Mouse (Mus musculus) frontal cortex, adult (tissue): Measurements from ENCODE around the gene Plcd4.
"Not testable (repeated sequence)": the region's sequence is repeated elsewhere in the genome, so short reads cannot be mapped to it uniquely, and the experiment has no call there.

ENCODE experiments used
- ATAC-seq: cut with Nextera tagmentation; 2 replicates; pipeline ENCODE4 v1.9.2; 2017; ENCODE audit warnings: mild to moderate bottlenecking, moderate library complexity, mixed read lengths; ENCODE audit not compliant: low TSS enrichment

Gene Plcd4

DNA sequence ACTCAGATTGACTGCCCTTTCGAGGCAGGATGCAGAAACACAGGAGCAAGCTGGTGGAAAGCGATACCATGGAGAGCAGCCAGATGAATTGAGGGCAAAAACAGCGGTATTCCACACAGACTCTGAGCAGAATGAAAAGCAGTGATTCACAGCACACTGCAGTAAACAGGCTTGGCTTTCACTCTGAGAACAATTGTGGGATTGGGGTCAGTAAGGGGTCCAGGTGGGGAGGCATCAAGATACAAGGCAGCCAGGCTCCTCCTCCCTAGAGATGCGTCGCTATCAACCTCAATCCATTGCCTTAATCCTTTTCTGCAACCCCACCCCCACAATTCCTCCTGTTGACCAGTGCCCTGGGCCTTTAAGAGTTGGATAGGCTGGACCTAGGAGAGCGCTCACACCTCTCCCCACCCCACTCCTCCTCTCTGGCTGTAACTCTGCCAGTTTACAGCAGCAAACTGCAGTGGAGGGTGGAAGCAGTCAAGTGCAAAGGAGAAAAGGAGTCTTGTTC, at the start of gene Plcd4:
Gene Plcd4, plus strand, starts transcription at position 438 of the 511 bp plus-strand sequence.
- ATAC-seq = peak; percentile 90

DNA sequence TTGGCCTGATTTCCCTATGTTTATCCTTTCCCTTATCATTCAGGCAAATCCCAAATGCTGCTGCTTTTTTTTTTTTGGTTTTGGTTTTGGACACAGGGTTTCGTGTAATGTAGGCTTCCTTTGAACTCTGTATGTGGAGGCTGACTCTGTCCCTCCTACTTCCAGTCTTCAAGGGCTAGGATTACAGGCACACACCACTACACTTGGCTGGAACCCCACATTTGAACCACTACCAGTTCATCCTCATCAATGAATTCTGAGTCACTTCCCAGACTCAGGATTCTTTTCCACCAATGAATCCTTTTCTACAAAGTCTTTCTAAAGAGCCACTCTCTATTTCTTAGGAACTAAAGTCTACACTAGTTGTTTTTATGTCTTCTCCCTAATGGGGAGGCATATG, 41.6 kb upstream of the Plcd4 start:
- ATAC-seq = no peak

DNA sequence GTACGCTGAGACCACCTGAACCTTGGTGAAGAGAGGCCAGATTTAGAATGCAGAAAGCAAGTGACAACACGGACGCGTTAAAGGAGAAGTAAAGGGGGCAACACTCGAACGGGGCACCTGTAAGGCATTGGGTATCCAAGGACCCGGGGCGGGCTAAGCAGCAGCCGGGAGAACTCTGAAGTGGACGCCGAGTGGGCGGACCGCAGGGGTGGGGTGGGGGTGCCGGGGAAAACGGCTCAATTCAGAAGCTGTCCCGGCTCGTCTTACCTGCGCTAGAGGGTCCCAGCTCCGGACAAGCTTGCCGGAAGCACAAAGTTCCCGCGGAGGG, 37.3 kb upstream of the Plcd4 start:
- ATAC-seq = peak; percentile 34

DNA sequence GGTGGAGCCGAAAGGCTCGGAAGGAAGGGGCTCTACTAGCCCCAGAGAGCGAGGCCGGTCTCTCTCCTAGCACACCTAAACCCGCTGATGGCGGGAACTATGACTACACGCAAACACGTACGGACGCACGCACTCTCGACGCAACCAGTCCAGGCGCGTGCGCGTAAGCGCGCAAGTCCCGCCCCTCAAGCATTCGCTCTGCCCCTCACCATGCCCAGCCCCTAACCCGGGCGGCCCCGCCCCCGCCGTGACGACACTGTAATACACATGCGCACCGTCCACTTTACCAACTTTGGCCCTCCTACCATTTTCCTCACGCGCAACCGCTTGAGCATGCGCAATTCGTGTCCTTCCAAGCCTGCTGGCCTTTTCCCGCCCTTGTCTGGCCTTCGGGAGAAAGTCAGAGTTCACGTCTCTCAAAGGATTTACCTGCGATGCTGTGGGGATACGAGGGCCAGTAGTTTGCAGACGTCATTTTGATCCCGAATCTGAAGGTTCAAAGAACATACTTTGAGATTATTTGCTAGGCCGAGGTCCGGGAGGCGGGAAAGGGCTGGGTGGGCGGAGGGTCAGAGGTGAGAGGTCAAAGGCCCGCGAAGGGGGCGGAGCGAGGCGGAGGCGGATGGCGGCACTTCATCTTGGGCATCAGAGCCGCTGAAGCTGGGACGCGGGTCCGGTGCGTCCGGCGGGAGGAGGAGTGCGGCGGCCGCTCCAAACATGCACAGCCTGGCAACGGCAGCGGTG, 36.8 kb upstream of the Plcd4 start, which contains the start of gene Cnot9:
Gene Cnot9, plus strand, starts transcription at position 338 of the 744 bp plus-strand sequence.
- peak; percentile 98 for ATAC-seq

DNA sequence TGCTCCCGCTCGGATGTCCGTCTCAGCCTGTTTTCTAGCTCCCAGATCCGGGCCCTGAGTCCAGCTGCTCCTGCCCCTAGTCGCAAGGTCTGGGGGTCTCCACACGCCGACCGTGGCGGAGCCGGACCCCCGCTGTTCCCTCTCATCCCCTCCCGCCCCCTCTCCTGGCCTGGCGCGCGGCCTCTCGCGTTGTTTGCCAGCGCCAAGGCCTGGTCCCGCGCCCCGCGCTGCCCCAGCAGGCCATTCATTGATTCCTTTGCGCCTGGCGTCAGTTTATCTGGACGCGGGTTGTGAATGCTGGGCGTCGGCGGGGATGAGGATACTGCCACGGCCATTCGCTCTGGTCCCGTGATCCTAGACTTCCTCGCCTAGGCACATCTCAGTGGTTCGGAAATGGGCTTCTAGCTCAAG, 36.2 kb upstream of the Plcd4 start:
- peak; percentile 29; the same call in 1 of the 2 replicates for ATAC-seq

DNA sequence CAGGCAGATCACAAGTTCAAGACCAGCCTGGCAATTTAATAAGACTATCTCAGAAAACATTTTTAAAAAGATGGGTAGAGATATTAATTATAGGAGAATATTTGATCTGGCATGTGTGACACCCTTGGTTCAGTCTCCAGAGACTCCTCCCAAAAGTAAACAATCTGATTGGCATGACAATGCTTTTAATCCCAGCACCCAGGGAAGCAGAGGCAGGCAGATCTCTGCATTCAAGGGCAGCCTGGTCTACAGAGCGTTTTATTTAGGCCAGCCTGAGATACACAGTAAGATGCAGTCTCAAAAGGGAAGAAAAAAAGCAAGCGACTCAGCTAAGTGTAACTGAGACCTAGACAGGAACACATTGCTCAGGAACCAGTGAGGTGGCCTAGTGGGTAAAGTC, 34.9 kb upstream of the Plcd4 start:
- no peak for ATAC-seq

DNA sequence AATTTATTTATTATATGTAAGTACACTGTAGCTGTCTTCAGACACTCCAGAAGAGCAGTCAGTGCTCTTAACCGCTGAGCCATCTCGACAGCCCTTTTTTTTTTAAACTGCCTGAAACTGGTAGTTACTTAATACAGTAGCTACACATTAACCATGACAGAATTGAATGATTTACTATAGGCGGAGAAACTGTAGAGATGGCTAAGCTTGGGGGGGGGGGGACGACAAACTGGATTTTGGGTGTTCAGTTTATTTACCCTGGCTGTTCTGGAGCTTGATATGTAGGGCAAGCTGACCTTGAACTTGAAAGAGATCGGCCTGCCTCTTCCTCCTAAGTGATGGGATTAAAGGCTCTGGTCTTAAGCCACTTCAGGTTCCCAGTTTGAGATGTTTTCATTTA, 31.4 kb upstream of the Plcd4 start:
- no peak for ATAC-seq

DNA sequence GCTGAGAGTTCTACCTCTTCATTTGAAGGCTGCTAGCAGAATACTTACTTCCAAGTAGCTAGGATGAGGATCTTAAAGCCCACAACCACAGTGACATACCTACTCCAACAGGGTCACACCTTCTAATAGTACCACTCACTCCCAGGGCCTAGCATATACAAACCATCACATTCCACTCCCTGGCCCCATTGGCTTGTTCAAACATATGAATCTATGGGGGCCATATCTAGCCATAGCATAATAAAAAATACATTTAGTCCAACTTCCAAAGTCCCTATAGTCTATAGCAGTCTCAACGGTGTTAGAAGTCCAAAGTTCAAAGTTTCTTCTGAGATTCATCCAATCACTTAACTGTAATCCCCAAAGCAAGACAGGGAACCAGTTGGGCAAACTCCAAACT, 29.7 kb upstream of the Plcd4 start:
- not testable (repeated sequence) for ATAC-seq

DNA sequence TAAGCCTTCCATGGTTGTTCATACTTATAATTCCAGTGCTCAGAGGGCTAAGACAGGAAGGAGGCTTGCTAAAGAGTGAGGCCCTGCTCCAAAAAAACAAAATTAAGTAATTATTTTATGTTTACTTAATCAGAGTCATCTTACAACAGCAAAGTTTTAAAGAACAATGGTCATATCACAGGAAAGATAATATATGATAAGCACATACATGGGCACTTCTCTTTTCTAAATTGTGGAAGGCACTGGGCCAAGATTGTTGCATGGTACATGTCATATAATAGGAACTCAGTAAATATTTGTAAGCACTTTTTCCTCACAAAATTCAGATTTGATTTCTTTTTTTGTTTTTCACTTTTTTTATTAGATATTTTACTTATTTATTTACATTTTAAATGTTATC, 22.8 kb upstream of the Plcd4 start:
- no peak for ATAC-seq

DNA sequence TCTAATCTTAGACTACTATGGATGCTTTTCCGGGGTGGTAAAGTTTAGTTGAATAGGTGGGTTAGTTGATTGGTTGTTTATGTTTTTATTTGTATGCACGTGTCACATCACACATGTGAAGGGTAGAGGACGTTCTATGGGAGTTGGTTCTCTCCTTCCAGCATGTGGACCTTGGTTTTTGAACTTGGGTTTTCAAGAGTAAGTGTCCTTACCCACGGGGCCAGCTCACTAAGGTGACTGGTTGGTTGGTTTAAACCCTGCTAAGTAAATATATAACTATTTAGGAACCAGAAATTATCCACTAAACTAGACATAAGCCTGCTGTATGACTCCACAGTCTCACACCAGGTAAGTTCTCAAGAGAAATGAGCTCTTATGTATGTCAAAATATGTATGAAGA, 17.9 kb upstream of the Plcd4 start:
- no peak for ATAC-seq

DNA sequence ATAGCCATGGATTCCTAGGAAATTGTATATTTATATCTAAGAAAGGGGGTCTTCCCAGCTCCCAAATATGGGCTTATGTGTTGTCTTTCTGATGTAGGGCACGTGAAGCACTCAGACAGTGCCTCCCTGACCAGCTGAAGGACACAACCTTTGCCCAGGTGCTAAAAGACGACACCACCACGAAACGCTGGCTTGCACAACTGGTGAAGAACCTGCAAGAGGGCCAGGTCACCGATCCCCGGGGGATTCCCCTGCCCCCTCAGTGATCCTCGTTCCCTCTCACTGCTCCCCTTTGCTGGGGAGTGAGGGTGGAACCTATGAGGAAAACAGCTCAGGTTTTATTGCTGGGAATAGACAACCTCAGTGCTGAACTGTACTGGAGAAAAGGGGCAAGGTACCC, 14.1 kb upstream of the Plcd4 start:
- no peak for ATAC-seq

DNA sequence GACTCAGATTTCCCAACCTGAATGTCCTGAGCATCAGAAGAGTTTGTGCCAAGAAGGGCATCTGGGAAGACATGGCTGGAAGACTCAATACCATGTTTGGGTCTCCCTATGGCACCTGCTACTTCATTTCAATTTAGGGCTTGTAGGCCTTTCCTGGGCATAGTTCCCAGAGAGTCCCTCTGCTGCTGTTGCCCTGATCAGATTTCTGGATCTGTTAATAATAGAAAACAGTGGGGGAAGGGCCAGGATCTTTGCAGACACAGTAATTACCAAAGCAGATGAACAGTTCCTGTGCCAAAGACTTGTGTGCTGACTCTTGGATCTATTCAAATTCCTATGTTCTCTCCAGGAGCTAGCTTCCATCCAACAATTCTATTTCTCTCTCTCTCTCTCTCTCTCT, 4.0 kb upstream of the Plcd4 start:
- no peak for ATAC-seq

DNA sequence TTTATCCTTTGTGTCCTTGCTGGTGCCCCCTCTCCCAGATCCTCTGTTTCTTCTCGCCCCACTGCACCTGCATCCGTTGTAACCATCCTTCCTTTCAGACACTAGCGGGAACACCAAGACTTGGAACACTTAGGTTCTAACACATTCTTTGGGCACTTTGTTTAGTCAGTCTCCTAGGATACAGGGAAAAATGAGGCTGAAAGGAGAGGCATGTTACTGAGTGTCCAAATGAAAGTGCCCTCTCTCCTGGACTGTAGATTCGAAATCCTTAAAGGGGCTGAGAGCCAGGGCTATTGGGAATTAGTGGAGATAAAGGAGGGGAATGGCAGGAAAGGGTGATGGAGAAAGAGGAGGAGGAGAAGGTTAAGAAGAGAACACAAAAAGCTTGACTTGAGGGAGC, 1.5 kb downstream of the Plcd4 start, which contains the start of gene Usp37:
Gene Usp37, minus strand, starts transcription at position 101 of the 400 bp plus-strand sequence.
- ATAC-seq = no peak

DNA sequence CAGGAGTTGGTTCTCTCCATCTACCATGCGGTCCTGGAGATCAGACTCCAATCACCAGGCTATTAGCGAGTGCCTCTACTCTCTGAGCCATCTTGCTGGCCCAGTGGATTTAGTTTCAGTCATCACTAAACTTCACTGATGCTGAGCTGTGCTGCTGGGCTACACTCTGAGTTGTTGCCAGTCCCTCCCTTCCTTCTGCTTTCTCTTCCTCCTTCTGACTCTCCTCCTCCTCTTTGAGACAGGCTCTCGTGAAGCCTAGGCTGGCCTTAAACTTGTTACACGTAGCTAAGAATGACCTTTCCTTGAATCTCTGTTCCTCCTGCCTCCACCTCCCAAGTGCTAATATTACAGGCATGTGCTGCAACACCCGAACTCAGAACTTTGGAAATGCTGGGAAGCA, 16.4 kb downstream of the Plcd4 start:
- no peak for ATAC-seq

DNA sequence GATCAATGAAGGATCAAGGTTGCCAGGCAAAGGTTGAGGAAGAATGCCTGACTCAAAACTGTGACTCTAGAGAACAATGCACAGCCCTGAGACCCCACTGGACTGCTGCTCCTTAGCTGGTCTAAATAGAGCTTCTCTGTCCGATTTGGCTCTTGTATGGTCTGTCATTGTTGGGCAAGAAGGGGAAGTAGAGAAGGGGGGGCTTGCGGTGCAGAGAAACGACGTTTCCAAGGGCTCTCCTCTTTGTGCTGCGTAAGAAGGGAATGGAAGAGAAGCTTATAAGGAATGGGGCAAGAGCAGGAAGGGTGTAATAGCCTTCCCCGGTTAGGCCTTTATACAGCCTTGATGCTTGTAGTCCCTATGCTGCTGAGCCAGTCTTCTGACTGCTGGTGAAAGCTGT, 23.1 kb downstream of the Plcd4 start:
- no peak for ATAC-seq

DNA sequence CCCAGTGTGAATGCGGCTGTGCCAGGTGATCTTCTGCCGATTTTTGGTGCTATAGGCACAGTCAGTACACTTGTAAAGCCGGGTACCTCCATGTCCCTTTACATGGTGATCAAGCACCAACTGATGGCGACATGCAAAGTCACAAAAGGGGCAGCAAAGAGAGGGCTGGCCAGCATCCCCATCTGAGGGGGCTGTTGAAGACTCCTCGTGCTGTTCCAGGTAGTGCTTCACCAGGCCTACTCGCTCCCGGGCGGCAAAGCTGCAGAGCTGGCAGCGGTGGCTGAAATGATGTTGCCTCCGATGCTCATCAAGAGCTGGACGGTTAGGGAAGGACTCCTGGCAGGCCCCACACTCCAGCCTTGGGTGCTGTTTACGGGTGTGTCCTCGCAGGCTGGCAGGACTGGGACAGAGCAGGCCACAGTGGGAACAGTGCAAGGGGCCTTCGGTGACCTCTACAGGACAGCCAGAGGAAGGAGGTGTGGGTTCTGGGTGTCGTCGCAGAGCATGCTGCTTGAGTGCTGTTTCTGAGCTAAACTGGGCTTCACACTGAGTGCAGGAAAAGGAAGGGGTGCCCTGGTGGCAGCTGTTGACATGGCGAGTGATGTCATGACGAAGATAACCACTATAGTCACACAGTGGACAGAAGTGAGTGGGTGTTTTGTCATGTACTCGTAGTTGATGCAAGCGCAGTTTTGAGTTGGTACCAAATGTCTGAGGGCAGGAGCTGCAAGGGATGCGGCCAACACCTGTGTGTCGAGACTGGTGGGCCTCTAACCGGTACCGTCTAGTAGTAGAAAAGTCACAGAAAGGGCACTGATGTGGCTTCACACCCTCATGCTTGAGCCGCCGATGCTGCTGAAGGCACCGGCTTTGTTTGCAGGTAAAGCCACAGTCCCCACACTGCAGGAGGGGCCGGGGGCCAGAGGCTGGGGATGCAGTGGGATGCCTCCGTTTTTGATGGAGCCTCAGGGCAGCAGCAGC, 27.3 kb downstream of the Plcd4 start:
- ATAC-seq = peak; percentile 29; the same call in 1 of the 2 replicates

DNA sequence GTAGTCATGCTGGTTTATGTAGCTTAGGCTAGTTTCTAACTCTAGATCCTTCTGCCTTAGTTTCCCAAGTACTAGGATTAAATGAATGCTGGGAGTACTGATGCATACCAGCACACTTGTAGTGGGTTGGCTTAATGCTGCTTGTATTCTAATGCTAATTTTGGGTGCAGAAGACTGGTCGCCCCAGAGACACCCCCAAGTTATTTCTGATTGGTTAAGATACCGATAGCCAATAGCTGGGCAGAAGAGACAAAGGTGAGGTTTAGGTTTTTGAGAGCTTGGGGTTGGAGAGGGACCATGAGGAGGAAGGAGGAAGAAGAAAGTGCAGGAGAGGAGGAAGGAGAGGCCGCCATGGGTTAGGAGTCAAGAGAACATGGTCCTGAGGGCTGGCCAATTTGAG, 39.9 kb downstream of the Plcd4 start:
- ATAC-seq = no peak

DNA sequence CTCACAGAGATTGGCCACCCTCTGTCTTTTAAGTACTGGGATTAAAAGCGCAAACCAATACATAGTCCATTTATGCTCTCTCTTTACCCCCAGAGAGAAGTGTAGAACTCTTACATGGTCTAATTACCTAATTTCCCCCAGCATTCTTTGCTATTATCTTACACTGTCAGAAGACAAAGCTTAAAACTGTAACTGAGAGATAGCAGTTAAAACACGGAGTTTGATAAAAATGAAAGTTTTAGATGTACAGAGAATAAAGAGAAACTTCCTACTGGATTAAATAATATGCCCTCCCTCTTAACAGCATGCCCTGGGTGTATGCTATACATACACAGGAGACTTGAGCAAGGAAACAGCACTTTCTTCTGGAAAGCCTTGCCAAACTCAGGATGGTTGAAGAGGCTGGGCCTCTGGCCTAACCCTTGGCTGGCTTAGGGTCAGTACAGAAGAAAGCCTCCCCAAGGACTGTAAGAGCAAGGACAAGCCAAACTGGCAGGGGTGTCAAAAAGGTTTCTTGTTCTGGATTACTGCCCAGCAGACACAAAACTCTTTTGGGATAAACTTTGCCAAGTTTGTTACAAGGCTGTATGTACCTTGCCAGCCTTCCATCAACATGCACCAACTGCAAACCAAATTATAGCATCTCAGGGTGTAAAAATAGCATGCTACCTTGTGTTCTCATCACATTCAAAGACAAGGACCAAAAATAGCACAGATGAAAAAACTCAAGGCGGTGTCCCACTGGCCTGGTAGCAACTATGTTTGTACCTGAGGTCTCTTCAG, 42.1 kb downstream of the Plcd4 start:
- no peak for ATAC-seq

DNA sequence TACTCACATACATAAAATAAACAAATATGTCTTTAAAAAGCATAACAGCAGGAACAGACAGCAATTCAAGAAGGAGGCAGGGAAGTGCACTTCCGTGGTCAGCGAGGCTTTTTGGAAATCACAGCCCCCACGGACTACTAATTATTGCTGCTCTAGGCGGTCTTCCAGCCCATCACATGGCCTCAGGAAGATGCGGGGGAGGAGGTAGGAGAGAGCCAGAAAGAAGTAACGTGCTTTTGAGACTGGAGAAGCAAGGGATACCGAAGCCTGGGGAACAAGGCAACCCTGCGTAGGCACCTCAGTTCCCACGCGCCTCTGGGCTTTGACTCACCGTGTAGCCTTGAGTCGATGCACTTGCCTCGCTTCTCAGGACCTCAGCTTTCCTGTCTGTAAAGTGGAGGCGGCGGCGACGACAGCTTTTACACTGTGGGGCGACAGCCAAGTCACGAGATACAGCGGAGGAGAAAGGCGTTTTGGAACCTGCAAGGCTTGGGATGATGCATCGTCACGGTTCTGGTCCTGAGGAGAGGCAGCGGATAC, 44.6 kb downstream of the Plcd4 start:
- ATAC-seq = peak; percentile 43

DNA sequence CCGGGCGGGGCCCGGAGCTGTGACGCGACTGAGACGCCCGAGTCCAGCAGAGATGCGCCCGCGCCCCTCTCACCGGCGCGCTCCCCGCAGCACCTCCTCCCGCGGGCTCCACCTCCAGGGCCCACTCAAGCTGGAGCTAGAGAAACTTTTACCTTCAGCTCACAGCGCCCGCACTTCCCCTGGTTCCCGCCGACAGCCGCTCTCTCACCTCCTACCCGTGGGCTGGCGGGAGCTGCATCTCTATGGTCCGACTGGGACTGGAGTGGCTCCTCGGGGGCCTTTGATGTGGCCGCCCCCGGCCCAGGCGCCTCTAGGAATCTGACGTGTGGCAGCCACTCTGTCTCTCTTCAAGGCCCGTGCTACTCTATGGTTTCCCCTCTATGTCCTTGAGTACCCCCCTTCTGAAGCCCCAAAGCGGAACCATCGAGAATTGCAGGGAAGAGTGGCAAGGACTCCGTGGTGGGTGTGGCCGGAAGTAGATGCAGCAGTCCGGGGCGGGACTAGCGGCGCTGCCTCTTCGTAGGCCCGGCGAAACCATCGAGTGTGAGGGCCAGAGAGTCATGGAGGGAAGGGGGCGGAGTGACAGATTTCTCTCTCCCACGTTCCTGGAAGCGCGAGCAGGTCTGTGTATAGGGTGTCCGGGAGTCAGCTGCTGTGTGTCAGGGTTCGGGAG, 45.2 kb downstream of the Plcd4 start, which contains the start of the genes Zfp142 and Bcs1l:
Gene Zfp142, minus strand, starts transcription at position 474 of the 673 bp plus-strand sequence.
Gene Bcs1l, plus strand, starts transcription at position 517 of the 673 bp plus-strand sequence.
- ATAC-seq = peak; percentile 90

DNA sequence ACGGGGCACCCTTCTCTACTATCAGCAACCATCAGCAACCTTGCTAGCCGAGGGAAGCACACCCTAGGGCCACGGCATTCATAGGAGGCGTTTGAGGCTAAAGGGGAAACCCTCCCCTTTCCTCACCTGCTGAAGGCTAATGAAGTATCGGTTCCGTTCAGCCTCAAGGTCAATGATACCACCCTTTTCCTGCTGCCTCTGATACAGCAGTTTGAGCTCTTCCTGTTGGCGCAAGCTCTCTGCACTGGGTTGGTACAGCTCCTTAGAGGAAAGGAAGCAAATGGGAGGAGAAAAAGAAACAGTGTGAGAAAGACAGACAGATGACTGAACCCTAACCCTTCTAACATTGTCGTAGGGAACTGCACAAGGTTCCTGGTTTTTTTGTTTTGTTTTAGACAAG, 51.7 kb downstream of the Plcd4 start:
- no peak for ATAC-seq
